Mouse (Mus musculus) intestine, embryonic 14.5 days (tissue): ENCODE data around the gene Agbl5. TPM values are rescaled to one million over a fixed set of nuclear protein-coding genes. Genes with fewer than 3 reads are reported as not detected.

Source experiments
- ATAC-seq: fragments of 200-750 bp; cut with Nextera tagmentation; replicated peaks from 2 replicates; pipeline ENCODE4 v1.8.0; 2017; ENCODE audit warnings: low read depth, moderate number of reproducible peaks, moderate TSS enrichment, moderate library complexity; ENCODE audit not compliant: low FRiP score, low TSS enrichment
- DNase-seq: peaks from one replicate; pipeline ENCODE4 v3.0.0-alpha.2; 2018; ENCODE audit warnings: low spot score
- H3K27ac ChIP-seq: fragments of 300-500 bp; sonication (generic); 2 replicates; pipeline ENCODE4 v1.5.1; 2014; ENCODE audit warnings: low read depth, mild to moderate bottlenecking, control low read depth
- H3K27me3 ChIP-seq: fragments of 300-500 bp; sonication (generic); replicated peaks from 2 replicates; pipeline ENCODE4 v1.6.1; 2014; ENCODE audit warnings: low read length, control low read depth; ENCODE audit not compliant: control insufficient read depth, insufficient read depth
- H3K36me3 ChIP-seq: fragments of 300-500 bp; sonication (generic); 2 replicates; pipeline ENCODE4 v1.6.1; 2014; ENCODE audit warnings: low read length, control low read depth; ENCODE audit not compliant: control insufficient read depth, insufficient read depth
- H3K4me1 ChIP-seq: fragments of 300-500 bp; sonication (generic); replicated peaks from 2 replicates; pipeline ENCODE4 v1.6.1; 2014; ENCODE audit warnings: low read length, control low read depth, mixed read lengths; ENCODE audit not compliant: control insufficient read depth, insufficient read depth
- H3K4me2 ChIP-seq: fragments of 300-500 bp; sonication (generic); 2 replicates; pipeline ENCODE4 v1.6.1; 2014; ENCODE audit warnings: low read length
- H3K4me3 ChIP-seq: fragments of 300-500 bp; sonication (generic); 2 replicates; pipeline ENCODE4 v1.5.1; 2014; ENCODE audit warnings: low read depth, low read length, control low read depth, mixed read lengths
- H3K9ac ChIP-seq: fragments of 300-500 bp; sonication (generic); 2 replicates; pipeline ENCODE4 v1.6.1; 2014; ENCODE audit warnings: mild to moderate bottlenecking, low read length
- H3K9me3 ChIP-seq: fragments of 300-500 bp; sonication (generic); 2 replicates; pipeline ENCODE4 v1.6.1; 2016; ENCODE audit warnings: low read length, control low read depth; ENCODE audit not compliant: control insufficient read depth
- WGBS: fragments of 180-500 bp; shearing (Covaris S2); extraction: QIAGEN DNeasy Blood & Tissue Kit; methylation state at CpG from one replicate; pipeline ENCODE4 v1.1.7; 2014; 5-methylcytosine and 5-hydroxymethylcytosine counted together
- polyA plus RNA-seq: library from polyadenylated mRNA; unstranded; fragments of >200 nt; fragmentation: Nextera tagmentation; extraction: Ambion mirVana; gene quantifications from 2 replicates; pipeline ENCODE4 v1.2.1, GENCODE M21; 2014

The Agbl5 gene
- polyA plus RNA-seq, 1 experiment from 2014 or later: 25.4 TPM

DNA sequence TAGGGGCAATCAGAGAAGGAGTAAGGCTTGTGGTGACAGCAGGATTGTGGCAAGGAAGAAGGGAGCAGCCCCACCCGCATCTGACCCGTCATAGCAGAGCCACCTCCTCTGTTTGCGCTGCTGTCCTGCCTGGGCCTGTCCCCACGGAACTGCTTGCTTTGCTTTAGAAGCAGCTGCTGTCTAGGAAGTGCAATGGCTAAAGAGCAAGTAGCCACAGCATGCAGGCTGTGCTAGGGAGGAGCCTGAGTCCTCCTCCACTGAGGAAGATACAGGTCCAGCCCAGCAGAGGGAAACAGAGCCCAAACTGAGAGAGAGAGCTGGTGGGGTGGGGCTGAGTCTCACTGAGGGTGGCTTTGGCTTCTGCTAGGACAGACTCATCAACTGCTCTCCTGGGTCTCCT lies 24.6 kb upstream of the Agbl5 start:
- no peaks in the 10 kb centered on the region for H3K27me3 ChIP-seq
- no peak overlapping the region for H3K4me3 ChIP-seq
- DNase-seq (no peak), ATAC-seq (no peak)
- 50% methylated on average over 4 of the region's 4 CpGs for WGBS
- peaks cover 1% of the 10 kb centered on the region; the same call in 1 of the 2 replicates for H3K4me1 ChIP-seq
- H3K9me3 ChIP-seq: no peaks in the 10 kb centered on the region
- no peak overlapping the region for H3K27ac ChIP-seq
- H3K36me3 ChIP-seq: no peaks in the 10 kb centered on the region
- H3K4me2 ChIP-seq: no peak overlapping the region
- H3K9ac ChIP-seq: no peak overlapping the region

DNA sequence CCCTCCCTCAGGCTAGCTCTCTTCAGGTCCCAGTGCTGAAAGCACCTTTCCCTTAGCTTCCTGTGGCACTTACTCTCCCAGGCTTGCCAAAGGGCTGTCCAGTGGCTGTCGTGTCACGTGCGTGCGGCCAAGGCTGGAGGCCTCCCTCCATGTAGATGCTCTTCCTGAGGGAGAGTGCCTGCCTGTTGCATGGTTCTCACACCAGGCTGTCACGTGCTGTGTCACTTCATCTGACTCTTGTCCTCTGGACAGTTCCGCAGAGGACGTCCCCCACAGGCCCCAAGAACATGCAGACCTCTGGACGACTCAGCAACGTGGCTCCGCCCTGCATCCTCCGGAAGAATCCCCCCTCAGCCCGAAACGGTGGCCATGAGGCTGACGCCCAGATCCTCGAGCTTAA lies 24.2 kb upstream of the Agbl5 start:
- DNase-seq (no peak), ATAC-seq (no peak)
- Histone ChIP-seq H3K9me3 (no peaks in the 10 kb centered on the region), H3K9ac (no peak overlapping the region), H3K27me3 (no peaks in the 10 kb centered on the region), H3K36me3 (no peaks in the 10 kb centered on the region), H3K4me3 (no peak overlapping the region), H3K4me1 (peaks cover 4% of the 10 kb centered on the region; the same call in 1 of the 2 replicates), H3K4me2 (no peak overlapping the region), H3K27ac (no peak overlapping the region)
- 51% methylated on average over 15 of the region's 15 CpGs for WGBS

DNA sequence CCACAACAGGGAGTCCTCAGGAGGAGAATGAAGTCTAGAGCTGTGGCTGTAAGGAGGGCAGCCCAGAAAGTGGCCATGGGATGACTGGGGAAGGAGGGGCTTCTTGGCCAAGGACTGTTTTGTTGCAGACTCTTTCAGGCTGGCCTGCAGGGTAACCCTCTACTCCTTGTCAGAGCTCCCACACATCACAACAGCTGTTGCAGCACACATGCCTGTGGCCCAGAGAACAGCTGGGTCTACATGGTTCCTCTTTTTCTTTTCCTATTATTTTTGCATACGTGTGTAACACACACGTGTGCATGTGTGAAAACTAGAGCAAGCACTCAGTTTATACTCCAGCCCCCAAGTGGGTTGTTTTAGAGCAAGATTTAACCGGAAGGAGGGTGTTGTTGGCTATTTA lies 21.6 kb upstream of the Agbl5 start:
- 90% methylated on average over 3 of the region's 3 CpGs for WGBS

DNA sequence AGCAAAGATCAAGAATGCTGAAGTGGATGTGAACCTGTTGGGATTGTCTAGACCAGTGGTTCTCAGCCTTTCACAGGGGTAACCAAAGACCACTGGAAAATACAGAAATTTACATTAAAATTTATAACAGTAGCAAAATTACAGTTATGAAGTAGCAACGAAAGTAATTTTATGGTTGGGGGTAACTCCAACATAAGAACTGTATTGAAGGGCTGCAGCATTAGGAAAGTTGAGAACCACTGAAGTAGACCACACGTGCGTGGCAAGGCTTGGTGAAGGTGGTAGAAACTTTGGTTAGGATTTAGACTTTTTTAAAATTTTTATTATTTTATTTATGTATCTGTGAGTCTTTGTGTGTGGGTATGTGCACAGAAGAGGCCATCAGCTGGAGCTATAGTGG lies 20.8 kb upstream of the Agbl5 start, which contains the start of gene Tmem214:
Gene Tmem214 (plus strand): TSS at position 301 of the 400 bp plus-strand sequence.
- 0 out of 2 replicates have a peak within 1 kb of the TSS, but pooled peaks have one; percentile 95 for H3K4me3 ChIP-seq
- H3K27me3 ChIP-seq: no peaks in the 10 kb centered on the region
- no peaks in the 10 kb centered on the region for H3K9me3 ChIP-seq
- 91% methylated on average over 3 of the region's 3 CpGs for WGBS
- no peak for DNase-seq
- H3K9ac ChIP-seq: no peak within 1 kb of the TSS
- peaks cover 17% of the 10 kb centered on the region for H3K36me3 ChIP-seq
- no peak within 1 kb of the TSS for H3K27ac ChIP-seq
- ATAC-seq: no peak
- peak within 1 kb of the TSS; percentile 61 for H3K4me2 ChIP-seq
- H3K4me1 ChIP-seq: peaks cover 13% of the 10 kb centered on the region

More for the DNA sequence above, 21.6 kb upstream of the Agbl5 start:
- no peak for DNase-seq
- Histone ChIP-seq H3K36me3 (peaks cover 9% of the 10 kb centered on the region), H3K4me2 (no peak overlapping the region), H3K9ac (no peak overlapping the region), H3K4me1 (peaks cover 13% of the 10 kb centered on the region), H3K4me3 (no peak overlapping the region), H3K27ac (no peak overlapping the region), H3K27me3 (no peaks in the 10 kb centered on the region), H3K9me3 (no peaks in the 10 kb centered on the region)
- no peak for ATAC-seq

DNA sequence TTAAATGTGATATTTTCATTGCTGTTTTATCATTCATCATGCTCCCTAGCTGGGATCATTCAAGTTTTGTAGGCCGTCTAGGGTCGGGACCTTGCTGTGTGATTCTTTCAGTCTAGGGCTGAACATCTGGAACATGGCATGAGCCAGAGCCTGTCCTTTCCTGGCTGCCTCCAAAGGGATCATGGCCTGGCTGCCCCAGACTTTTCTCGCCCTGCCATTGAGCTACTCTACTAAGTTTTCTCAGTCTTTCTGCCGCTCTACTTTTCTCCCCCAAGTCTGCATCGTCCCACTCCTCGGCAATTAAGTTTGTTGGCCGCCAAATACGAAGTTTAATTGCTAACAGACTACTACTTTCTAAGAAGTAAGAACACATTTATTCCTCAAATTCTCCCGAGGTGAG lies 19.5 kb upstream of the Agbl5 start:
- peaks cover 30% of the 10 kb centered on the region for H3K36me3 ChIP-seq
- H3K9ac ChIP-seq: peak overlapping the region; percentile 92
- H3K27ac ChIP-seq: no peak overlapping the region
- H3K27me3 ChIP-seq: no peaks in the 10 kb centered on the region
- peak overlapping the region; percentile 61 for H3K4me2 ChIP-seq
- H3K4me3 ChIP-seq: peak overlapping the region; percentile 95
- DNase-seq (no peak), ATAC-seq (peak; percentile 54)
- WGBS: 20% methylated on average over 9 of the region's 9 CpGs
- H3K9me3 ChIP-seq: no peaks in the 10 kb centered on the region
- peaks cover 13% of the 10 kb centered on the region for H3K4me1 ChIP-seq

DNA sequence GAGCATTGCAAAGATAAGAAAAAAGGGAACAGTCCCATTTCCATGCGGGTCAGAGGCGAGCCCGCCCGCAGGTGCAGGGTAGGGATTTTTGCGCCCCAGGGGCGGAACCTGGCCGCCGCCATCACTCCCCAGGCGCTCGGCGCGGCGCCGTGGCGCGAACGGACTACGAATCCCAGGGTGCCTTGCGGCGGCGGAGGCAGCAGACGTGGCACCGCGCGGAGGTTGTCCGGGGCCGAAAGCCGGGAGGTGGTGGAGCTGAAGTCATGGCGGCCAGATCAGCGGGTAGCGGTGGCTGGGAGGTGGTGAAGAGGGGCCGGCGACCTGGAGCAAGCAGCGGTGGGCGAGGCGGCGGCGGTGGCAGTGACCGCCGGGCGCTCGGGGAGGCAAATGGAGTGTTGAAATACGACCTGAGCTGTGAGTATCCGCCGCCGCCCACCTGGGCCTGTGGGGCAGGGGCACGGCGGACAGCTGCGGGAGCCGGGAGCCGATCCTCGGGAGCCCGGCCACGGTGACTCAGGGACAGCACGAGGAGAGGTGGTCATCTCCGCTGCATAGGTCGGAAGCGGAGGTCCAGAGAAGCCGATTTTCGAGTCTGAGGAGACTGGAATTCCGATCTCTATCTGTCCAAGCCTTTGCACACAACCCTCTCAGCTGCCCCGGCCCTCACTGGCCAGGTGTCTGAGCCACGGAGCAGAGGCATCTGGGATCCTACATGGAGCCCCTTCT lies 18.9 kb upstream of the Agbl5 start:
- Histone ChIP-seq H3K4me2 (peak overlapping the region; percentile 61), H3K4me3 (peak overlapping the region; percentile 95), H3K27ac (0 out of 2 replicates have a peak overlapping the region, but pooled peaks have one; percentile 2), H3K4me1 (peaks cover 13% of the 10 kb centered on the region), H3K27me3 (no peaks in the 10 kb centered on the region), H3K9ac (peak overlapping the region; percentile 92), H3K9me3 (no peaks in the 10 kb centered on the region), H3K36me3 (peaks cover 36% of the 10 kb centered on the region)
- ATAC-seq (peak; percentile 91), DNase-seq (peak; percentile 96)
- WGBS: under 1% methylated on average over 63 of the region's 63 CpGs

DNA sequence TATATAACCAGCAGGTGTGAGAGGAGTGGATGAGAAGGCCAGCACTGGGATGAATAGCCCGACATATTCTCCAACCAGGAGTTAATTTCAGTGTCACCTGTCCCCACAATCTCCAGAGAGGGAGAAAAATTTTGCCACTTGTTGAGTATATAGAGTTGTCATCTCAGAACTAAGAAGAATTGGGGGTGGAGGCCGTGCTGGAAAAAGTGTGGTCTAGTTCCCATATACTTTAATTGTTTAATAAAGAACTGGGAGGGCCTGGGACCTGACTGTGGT lies 18.4 kb upstream of the Agbl5 start:
- 20% methylated on average over 2 of the region's 2 CpGs for WGBS
- Histone ChIP-seq H3K27me3 (no peaks in the 10 kb centered on the region), H3K36me3 (peaks cover 41% of the 10 kb centered on the region), H3K4me2 (peak overlapping the region; percentile 61), H3K9me3 (no peaks in the 10 kb centered on the region), H3K27ac (0 out of 2 replicates have a peak overlapping the region, but pooled peaks have one; percentile 2), H3K4me3 (peak overlapping the region; percentile 95), H3K4me1 (peaks cover 13% of the 10 kb centered on the region), H3K9ac (peak overlapping the region; percentile 92)
- no peak for DNase-seq
- ATAC-seq: no peak

DNA sequence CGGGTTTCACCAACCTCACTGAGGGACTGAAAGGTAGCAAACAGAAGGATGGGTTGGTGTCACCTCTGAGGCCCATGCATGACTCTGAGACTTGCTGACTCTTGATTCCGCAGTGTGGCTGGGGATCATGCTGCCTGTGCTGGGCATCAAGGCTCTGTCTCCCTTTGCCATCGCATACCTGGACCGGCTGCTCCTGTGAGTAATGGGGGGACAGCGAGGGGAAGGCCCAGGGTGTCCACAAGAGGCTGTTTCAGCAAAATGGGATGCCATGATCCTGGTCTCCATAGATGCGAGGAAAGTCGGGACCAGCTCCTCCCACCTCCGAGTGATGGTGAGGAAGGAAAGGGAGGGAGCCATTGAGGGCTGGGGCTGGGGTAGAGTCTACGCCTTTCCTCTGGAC lies 15.9 kb upstream of the Agbl5 start:
- H3K4me3 ChIP-seq: no peak overlapping the region
- H3K4me2 ChIP-seq: no peak overlapping the region
- H3K9me3 ChIP-seq: no peaks in the 10 kb centered on the region
- 95% methylated on average over 9 of the region's 9 CpGs for WGBS
- H3K9ac ChIP-seq: no peak overlapping the region
- no peak overlapping the region for H3K27ac ChIP-seq
- DNase-seq (no peak), ATAC-seq (no peak)
- peaks cover 66% of the 10 kb centered on the region for H3K36me3 ChIP-seq
- H3K4me1 ChIP-seq: peaks cover 13% of the 10 kb centered on the region
- H3K27me3 ChIP-seq: no peaks in the 10 kb centered on the region

DNA sequence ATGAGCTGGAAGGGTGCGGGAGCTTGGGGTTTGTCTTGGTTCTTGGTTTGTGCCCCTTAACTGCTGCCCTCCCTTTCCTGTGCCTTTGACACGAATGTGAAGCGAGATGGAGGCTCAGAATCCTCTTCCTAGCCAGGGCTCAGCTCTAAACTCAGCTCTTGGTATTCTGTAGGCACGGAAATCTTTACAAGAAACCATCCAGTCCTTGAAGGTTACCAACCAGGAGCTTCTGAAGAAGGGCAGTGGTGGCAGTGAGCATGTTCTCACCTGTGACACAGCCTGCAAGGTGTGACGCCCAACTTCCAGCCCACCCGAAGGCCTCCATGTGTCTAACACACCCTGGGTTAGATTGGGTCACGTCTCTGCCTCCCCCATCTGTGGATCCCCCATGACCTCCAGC lies 14.1 kb upstream of the Agbl5 start:
- H3K4me1 ChIP-seq: peaks cover 15% of the 10 kb centered on the region
- H3K4me2 ChIP-seq: no peak overlapping the region
- WGBS: 91% methylated on average over 7 of the region's 7 CpGs
- no peak overlapping the region for H3K27ac ChIP-seq
- no peaks in the 10 kb centered on the region for H3K27me3 ChIP-seq
- DNase-seq: no peak
- no peak overlapping the region for H3K9ac ChIP-seq
- H3K36me3 ChIP-seq: peaks cover 72% of the 10 kb centered on the region
- no peak for ATAC-seq
- no peaks in the 10 kb centered on the region for H3K9me3 ChIP-seq
- no peak overlapping the region for H3K4me3 ChIP-seq
